Mouse (Mus musculus): ENCODE measurements around the gene Sarm1. TPM values are rescaled to one million over a fixed set of nuclear protein-coding genes. Genes with fewer than 3 reads are reported as not detected.
A peak's percentile ranks its signal among the peaks of the same experiment; 100 is the strongest.

The Sarm1 gene
- total and polyA plus RNA-seq, 3 experiments: 0.50 to 1.1 (median 0.55) TPM

- no peak for DNase-seq (ENCODE audit: extremely low read depth)
- Histone ChIP-seq H3K4me2 (ENCODE audit: insufficient read depth, low read depth, poor library complexity, severe bottlenecking) (no peak overlapping the region), H3K27ac (ENCODE audit: insufficient read depth, low read depth) (no peak overlapping the region), H3K9me3 (replicated peaks; ENCODE audit: low read length) (no peaks in the 10 kb centered on the region), H3K36me3 (replicated peaks in 1 of 2; ENCODE audit: control insufficient read depth in 1 of 2, insufficient read depth in 1 of 2, low read length in 1 of 2) (peaks cover 51 to 63% of the 10 kb centered on the region in 2 experiments), H3K4me1 (ENCODE audit: control insufficient read depth in 1 of 2, insufficient read depth in 2 of 2) (peaks cover 9 to 39% of the 10 kb centered on the region in 2 experiments; a peak in 3 of 4 replicates), H3K79me2 (replicated peaks; ENCODE audit: control insufficient read depth, extremely low read depth, insufficient read depth, poor library complexity, severe bottlenecking) (peaks cover 58% of the 10 kb centered on the region), H3K4me3 (replicated peaks in 1 of 3; ENCODE audit: low read depth in 2 of 3, low read length in 2 of 3, poor library complexity in 1 of 3) (no peak overlapping the region), H3K27me3 (replicated peaks) (no peaks in the 10 kb centered on the region), H3K9ac (ENCODE audit: insufficient read depth, low read depth) (no peak overlapping the region)
- TF ChIP-seq HCFC1 (IDR thresholded peaks at IDR 0.05; ENCODE audit: low read depth, low read length): no peak
- TF ChIP-seq CHD2 (IDR thresholded peaks at IDR 0.05; ENCODE audit: low read length): peak; percentile 47; the same call in 1 of the 2 replicates
- no peak for TF ChIP-seq NELFE (IDR thresholded peaks at IDR 0.05; ENCODE audit: low read depth, low read length)
- dilution Hi-C loops (cut with MboI; ENCODE audit: extremely low pct_ligation_motif_present, extremely low pct_unique_long_range_greater_than_20kb, low sequenced_read_pairs) (no loop called here), in situ Hi-C loops (cut with MboI; ENCODE audit: low pct_ligation_motif_present, low pct_unique_long_range_greater_than_20kb, low sequenced_read_pairs) (no loop called here)
Observed at GRCm38 (mm10) chr11:78540358-78540757, 42.8 kb upstream of the Sarm1 start.

- peaks cover 64% of the 10 kb centered on the region for H3K79me2 ChIP-seq (replicated peaks; ENCODE audit: control insufficient read depth, extremely low read depth, insufficient read depth, poor library complexity, severe bottlenecking)
- H3K27me3 ChIP-seq (replicated peaks): no peaks in the 10 kb centered on the region
- no peak for DNase-seq (ENCODE audit: extremely low read depth)
- H3K4me1 ChIP-seq (ENCODE audit: control insufficient read depth in 1 of 2, insufficient read depth in 2 of 2): peaks cover 14 to 42% of the 10 kb centered on the region in 2 experiments
- peaks cover 29 to 53% of the 10 kb centered on the region in 2 experiments for H3K36me3 ChIP-seq (replicated peaks in 1 of 2; ENCODE audit: control insufficient read depth in 1 of 2, insufficient read depth in 1 of 2, low read length in 1 of 2)
- peak overlapping the region; percentile 77 for H3K9ac ChIP-seq (ENCODE audit: insufficient read depth, low read depth)
- H3K9me3 ChIP-seq (replicated peaks; ENCODE audit: low read length): no peaks in the 10 kb centered on the region
- peak overlapping the region; percentile 15 for H3K27ac ChIP-seq (ENCODE audit: insufficient read depth, low read depth)
- in situ Hi-C loops (cut with MboI; ENCODE audit: low pct_ligation_motif_present, low pct_unique_long_range_greater_than_20kb, low sequenced_read_pairs) (no loop called here), dilution Hi-C loops (cut with MboI; ENCODE audit: extremely low pct_ligation_motif_present, extremely low pct_unique_long_range_greater_than_20kb, low sequenced_read_pairs) (no loop called here)
- peak overlapping the region; percentile 95 for H3K4me2 ChIP-seq (ENCODE audit: insufficient read depth, low read depth, poor library complexity, severe bottlenecking)
- peak overlapping the region; percentile 70 to 86 (median 86) for H3K4me3 ChIP-seq (replicated peaks in 1 of 3; ENCODE audit: low read depth in 2 of 3, low read length in 2 of 3, poor library complexity in 1 of 3)
- TF ChIP-seq JUND (conservative IDR thresholded peaks at IDR 0.05; ENCODE audit: low read depth, low read length) (no peak), E2F4 (IDR thresholded peaks at IDR 0.05; ENCODE audit: insufficient replicate concordance, low read depth, low read length) (no peak), ZKSCAN1 (IDR thresholded peaks at IDR 0.05; ENCODE audit: borderline replicate concordance, low read depth, low read length) (no peak), RCOR1 (conservative IDR thresholded peaks at IDR 0.05; ENCODE audit: low read depth, low read length) (no peak), MAZ (IDR thresholded peaks at IDR 0.05; ENCODE audit: low read depth, low read length) (no peak), KAT2A (IDR thresholded peaks at IDR 0.05; ENCODE audit: insufficient replicate concordance, low read length) (no peak), ZC3H11A (IDR thresholded peaks at IDR 0.05; ENCODE audit: low read depth, low read length) (no peak), ELF1 (IDR thresholded peaks at IDR 0.05; ENCODE audit: low read depth, low read length) (no peak), TBP (conservative IDR thresholded peaks at IDR 0.05; ENCODE audit: low read depth, low read length) (no peak), MAFK (IDR thresholded peaks at IDR 0.05; ENCODE audit: insufficient replicate concordance, low read length) (no peak), BHLHE40 (IDR thresholded peaks at IDR 0.05; ENCODE audit: low read depth, low read length) (no peak), MXI1 (IDR thresholded peaks at IDR 0.05; ENCODE audit: low read depth, low read length) (no peak), NELFE (IDR thresholded peaks at IDR 0.05; ENCODE audit: low read depth, low read length) (no peak), SMC3 (IDR thresholded peaks at IDR 0.05; ENCODE audit: low read depth, low read length) (no peak), GABPA (IDR thresholded peaks at IDR 0.05; ENCODE audit: insufficient replicate concordance, low read depth, low read length) (no peak), TCF12 (IDR thresholded peaks at IDR 0.05; ENCODE audit: low read depth, low read length) (no peak), UBTF (IDR thresholded peaks at IDR 0.05; ENCODE audit: low read depth, low read length) (no peak), IRF4 (IDR thresholded peaks at IDR 0.05; ENCODE audit: low read depth, low read length) (no peak), ZMIZ1 (IDR thresholded peaks at IDR 0.05; ENCODE audit: low read depth, low read length) (no peak), CTCF (conservative IDR thresholded peaks at IDR 0.05 in 1 of 2, IDR thresholded peaks at IDR 0.05 in 1 of 2; ENCODE audit: low read depth in 2 of 2, low read length in 2 of 2) (no peak)
Observed at GRCm38 (mm10) chr11:78536690-78537084, 39.1 kb upstream of the Sarm1 start.

Measured in CH12.LX (cell line).